In genomic region chr10:99131298-99131697, GRCm38 (mm10) we compare ENCODE assay signal across 11 mouse cellular contexts. TPM values are rescaled to one million over a fixed set of nuclear protein-coding genes. Genes with fewer than 3 reads are reported as not detected.
DNase-seq lines count a peak whose midpoint lies in the region; ATAC-seq and TF ChIP-seq lines count a peak whose summit lies in the region.
"Had no signal": no experiment of that assay in that cellular context is flagged by ENCODE, and none has a peak within 500 bp of the region (broad histone marks: within the 10 kb centered on the region; RNA-seq: fewer than 3 reads in every experiment).

No protein-coding gene starts in this region.

- no peak for DNase-seq in thymus, adult 2 months
- DNase-seq in thymus, adult 18-20 months = no peak
- no peak for DNase-seq in ovary, adult 18-20 months (ENCODE audit: low spot score)
- DNase-seq in right cerebral cortex, postnatal 14 days = no peak
- DNase-seq: cerebellum, adult 11-12 months had no signal

- no peak overlapping the region for H3K9ac ChIP-seq in intestine, postnatal 0 days (ENCODE audit: low read depth, low read length)
- no peak overlapping the region for H3K9ac ChIP-seq in intestine, embryonic 16.5 days (ENCODE audit: low read depth, low read length)
- H3K9ac ChIP-seq in midbrain, embryonic 13.5 days (replicated peaks) = 0 out of 2 replicates have a peak overlapping the region, but pooled peaks have one; percentile 2
- H3K9ac ChIP-seq: stomach, embryonic 15.5 days had no signal

- TF ChIP-seq POLR2A in thymus, adult 2 months (IDR thresholded peaks at IDR 0.05; ENCODE audit: control insufficient read depth, extremely low read depth, insufficient read depth, low read length, poor library complexity) = no peak

- H3K27me3 ChIP-seq in intestine, postnatal 0 days (replicated peaks; ENCODE audit: control insufficient read depth, insufficient read depth, low read length) = no peaks in the 10 kb centered on the region
- no peaks in the 10 kb centered on the region for H3K27me3 ChIP-seq in intestine, embryonic 16.5 days (replicated peaks; ENCODE audit: control insufficient read depth, insufficient read depth, low read length)
- no peaks in the 10 kb centered on the region for H3K27me3 ChIP-seq in thymus, adult 2 months (ENCODE audit: control insufficient read depth, insufficient read depth, low read length)
- no peaks in the 10 kb centered on the region for H3K27me3 ChIP-seq in midbrain, embryonic 13.5 days
- H3K27me3 ChIP-seq: stomach, embryonic 15.5 days had no signal

- H3K36me3 ChIP-seq in intestine, postnatal 0 days (ENCODE audit: control insufficient read depth, insufficient read depth) = 0 out of 2 replicates have a peak, but pooled peaks cover 12% of the 10 kb centered on the region
- no peaks in the 10 kb centered on the region for H3K36me3 ChIP-seq in intestine, embryonic 16.5 days (ENCODE audit: control insufficient read depth, insufficient read depth, low read length)
- no peaks in the 10 kb centered on the region for H3K36me3 ChIP-seq in thymus, adult 2 months (ENCODE audit: control insufficient read depth, insufficient read depth, low read length)
- peaks cover 53% of the 10 kb centered on the region for H3K36me3 ChIP-seq in midbrain, embryonic 13.5 days
- H3K36me3 ChIP-seq: stomach, embryonic 15.5 days had no signal

- H3K4me2 ChIP-seq in intestine, postnatal 0 days (replicated peaks; ENCODE audit: low read depth) = no peak overlapping the region
- no peak overlapping the region for H3K4me2 ChIP-seq in intestine, embryonic 16.5 days (ENCODE audit: low read depth, low read length)
- no peak overlapping the region for H3K4me2 ChIP-seq in midbrain, embryonic 13.5 days (replicated peaks)
- H3K4me2 ChIP-seq: stomach, embryonic 15.5 days had no signal

- TF ChIP-seq CTCF in intestine, postnatal 0 days (IDR thresholded peaks at IDR 0.05; ENCODE audit: low read depth) = peak; percentile 51
- no peak for TF ChIP-seq CTCF in thymus, adult 2 months (IDR thresholded peaks at IDR 0.05; ENCODE audit: borderline replicate concordance, control insufficient read depth, extremely low read depth, insufficient read depth, low read length, poor library complexity)

- H3K4me3 ChIP-seq in intestine, postnatal 0 days (ENCODE audit: low read depth, low read length) = no peak overlapping the region
- H3K4me3 ChIP-seq in intestine, embryonic 16.5 days (ENCODE audit: low read length) = no peak overlapping the region
- peak overlapping the region; percentile 50 for H3K4me3 ChIP-seq in thymus, adult 2 months (ENCODE audit: control insufficient read depth, insufficient read depth, low read length)
- H3K4me3 ChIP-seq in midbrain, embryonic 13.5 days (replicated peaks) = no peak overlapping the region
- H3K4me3 ChIP-seq: stomach, embryonic 15.5 days had no signal

- 66% methylated on average over 5 of the region's 5 CpGs for WGBS in intestine, postnatal 0 days
- WGBS in intestine, embryonic 16.5 days = 61% methylated on average over 5 of the region's 5 CpGs
- WGBS in thymus, adult 2 months = 49% methylated on average over 5 of the region's 5 CpGs
- 44% methylated on average over 5 of the region's 5 CpGs for WGBS in midbrain, embryonic 13.5 days

- ATAC-seq in intestine, postnatal 0 days = no peak
- ATAC-seq in intestine, embryonic 16.5 days = no peak
- no peak for ATAC-seq in midbrain, embryonic 13.5 days

- no peaks in the 10 kb centered on the region for H3K9me3 ChIP-seq in intestine, postnatal 0 days (ENCODE audit: control insufficient read depth)
- no peaks in the 10 kb centered on the region for H3K9me3 ChIP-seq in intestine, embryonic 16.5 days (ENCODE audit: control insufficient read depth, low read length)
- no peaks in the 10 kb centered on the region for H3K9me3 ChIP-seq in midbrain, embryonic 13.5 days
- H3K9me3 ChIP-seq: stomach, embryonic 15.5 days had no signal

- H3K4me1 ChIP-seq in intestine, postnatal 0 days (replicated peaks; ENCODE audit: control insufficient read depth, insufficient read depth, low read length) = peaks cover under 1% of the 10 kb centered on the region; the same call in 1 of the 2 replicates
- H3K4me1 ChIP-seq in intestine, embryonic 16.5 days (ENCODE audit: control insufficient read depth, insufficient read depth, low read length) = peaks cover 28% of the 10 kb centered on the region
- peaks cover 62% of the 10 kb centered on the region for H3K4me1 ChIP-seq in thymus, adult 2 months (replicated peaks; ENCODE audit: control insufficient read depth, insufficient read depth, low read length)
- peaks cover 24% of the 10 kb centered on the region for H3K4me1 ChIP-seq in midbrain, embryonic 13.5 days (replicated peaks)

- peak overlapping the region; percentile 77 for H3K27ac ChIP-seq in intestine, postnatal 0 days (ENCODE audit: low read depth, low read length)
- H3K27ac ChIP-seq in intestine, embryonic 16.5 days (ENCODE audit: low read length) = no peak overlapping the region; the same call in 1 of the 2 replicates
- H3K27ac ChIP-seq in thymus, adult 2 months (ENCODE audit: control insufficient read depth, insufficient read depth, low read length) = peak overlapping the region; percentile 98
- no peak overlapping the region for H3K27ac ChIP-seq in midbrain, embryonic 13.5 days

RNA-seq across cellular contexts. Expression of gene Phxr2, which starts 5.2 kb away (rescaled TPM):
- not detected in 2 replicates for polyA plus RNA-seq in intestine, postnatal 0 days (2015; fragmentation: Nextera tagmentation; extraction: Ambion mirVana)
- not detected in 2 replicates for polyA plus RNA-seq in intestine, embryonic 16.5 days (2015; fragmentation: Nextera tagmentation; extraction: Ambion mirVana)
- polyA plus RNA-seq in thymus, adult 2 months (2012; rRNA removed) = 0.57 and 0.74 TPM in 2 replicates
- polyA plus RNA-seq in midbrain, embryonic 13.5 days (2015; fragmentation: Nextera tagmentation; extraction: Ambion mirVana) = not detected in 2 replicates
- polyA plus RNA-seq: forebrain, embryonic 14.5 days; limb, embryonic 14.5 days; stomach, embryonic 15.5 days had no signal

RNA-seq across cellular contexts. Expression of gene Galnt4, which starts 23.3 kb away (rescaled TPM):
- 12.9 and 13.2 TPM in 2 replicates for polyA plus RNA-seq in intestine, postnatal 0 days (2015; fragmentation: Nextera tagmentation; extraction: Ambion mirVana)
- polyA plus RNA-seq in intestine, embryonic 16.5 days (2015; fragmentation: Nextera tagmentation; extraction: Ambion mirVana) = 19.3 and 21.6 TPM in 2 replicates
- polyA plus RNA-seq in thymus, adult 2 months (2012; rRNA removed) = 4.2 and 4.6 TPM in 2 replicates
- 3.4 TPM in 2 replicates for polyA plus RNA-seq in midbrain, embryonic 13.5 days (2015; fragmentation: Nextera tagmentation; extraction: Ambion mirVana)

RNA-seq across cellular contexts. Expression of gene Poc1b, which starts 24.5 kb away (rescaled TPM):
- polyA plus RNA-seq in intestine, postnatal 0 days (2015; fragmentation: Nextera tagmentation; extraction: Ambion mirVana) = 6.9 and 8.5 TPM in 2 replicates
- polyA plus RNA-seq in intestine, embryonic 16.5 days (2015; fragmentation: Nextera tagmentation; extraction: Ambion mirVana) = 20.1 and 20.5 TPM in 2 replicates
- polyA plus RNA-seq in thymus, adult 2 months (2012; rRNA removed) = 11.0 and 11.4 TPM in 2 replicates
- 12.8 and 13.7 TPM in 2 replicates for polyA plus RNA-seq in midbrain, embryonic 13.5 days (2015; fragmentation: Nextera tagmentation; extraction: Ambion mirVana)

Comparison
In these comparisons a context has a peak if more than half of its experiments do, and no peak if none do; other contexts are left out.
1. H3K27ac ChIP-seq: peak in intestine, postnatal 0 days (single experiment) and thymus, adult 2 months (single experiment); none in intestine, embryonic 16.5 days (single experiment) and midbrain, embryonic 13.5 days (single experiment).